Mouse (Mus musculus) brain, embryonic 18.5 days (tissue): ENCODE data around the gene Fzd5.

Experiments
- DNase-seq: peaks from one replicate; pipeline ENCODE4 v3.0.0-alpha.2; 2012; ENCODE audit warnings: low read depth, low spot score

The Fzd5 gene

GRCm38 (mm10) chr1:64684440-64684839 lies 53.1 kb downstream of the Fzd5 start:
- no peak for DNase-seq

GRCm38 (mm10) chr1:64683039-64683438 lies 54.5 kb downstream of the Fzd5 start:
- DNase-seq = no peak

GRCm38 (mm10) chr1:64681499-64681898 lies 56.1 kb downstream of the Fzd5 start:
- no peak for DNase-seq
